Mouse (Mus musculus) megakaryocyte, adult 5-6 weeks (primary cell): Measurements from ENCODE around the gene Olfr92. TPM values are rescaled to one million over a fixed set of nuclear protein-coding genes. Genes with fewer than 3 reads are reported as not detected.

Experiments used
- ATAC-seq: 2 replicates; pipeline ENCODE4 v1.8.0; 2016; ENCODE audit warnings: mild to moderate bottlenecking, inconsistent platforms; ENCODE audit not compliant: poor library complexity, severe bottlenecking
- total RNA-seq, 2 experiments: library from RNA; stranded (forward) in 1 of 2; stranded (reverse) in 1 of 2; fragments of 153-499, 151-499 nt in 1 of 2; fragments of 221-1000, 200-1000 nt in 1 of 2; gene quantifications; 2 replicates each; pipeline versions ENCODE4 v1.2.3 to v1.2.4; 2015 to 2017

The Olfr92 gene
- total RNA-seq, 2 experiments from 2014 or later: not detected

DNA sequence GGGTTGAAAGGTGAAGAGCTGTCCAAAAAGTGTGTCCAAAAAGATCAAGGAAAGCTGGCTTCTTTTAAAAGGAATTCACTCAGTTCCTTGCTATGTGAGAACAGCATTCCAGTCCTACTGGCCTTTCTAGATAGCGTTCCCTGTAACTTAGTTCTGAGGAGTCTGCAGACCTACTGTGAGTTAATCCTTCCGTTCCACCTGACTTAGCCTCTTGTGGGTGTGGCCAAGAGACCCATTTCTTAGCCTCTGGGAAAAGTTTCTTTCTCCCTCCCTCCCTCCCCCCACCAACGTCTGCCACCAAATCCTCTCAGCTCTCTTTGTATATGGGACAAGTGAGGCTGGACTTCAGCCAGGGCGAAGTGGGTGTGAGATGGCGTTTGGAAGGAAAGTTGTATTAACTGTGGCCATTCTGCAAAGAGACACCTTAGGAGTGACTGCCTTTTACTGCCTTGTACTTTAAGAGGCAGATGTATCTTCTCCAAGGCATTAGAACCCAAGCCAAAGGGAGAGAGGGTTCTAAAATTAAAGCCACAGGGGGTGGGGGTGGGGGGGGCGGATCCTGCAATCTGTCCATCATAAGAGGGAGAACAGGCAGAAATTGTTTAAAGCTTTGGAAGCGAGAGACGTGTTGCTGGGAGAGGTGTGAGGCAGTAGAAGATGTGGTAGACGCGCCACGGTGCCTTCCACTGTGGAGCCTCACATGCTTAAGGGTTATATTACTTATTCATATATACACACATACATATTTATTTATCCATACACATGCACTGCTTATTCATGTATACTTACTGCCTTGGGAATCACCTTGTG lies 56.0 kb downstream of the Olfr92 start:
- ATAC-seq: no peak

DNA sequence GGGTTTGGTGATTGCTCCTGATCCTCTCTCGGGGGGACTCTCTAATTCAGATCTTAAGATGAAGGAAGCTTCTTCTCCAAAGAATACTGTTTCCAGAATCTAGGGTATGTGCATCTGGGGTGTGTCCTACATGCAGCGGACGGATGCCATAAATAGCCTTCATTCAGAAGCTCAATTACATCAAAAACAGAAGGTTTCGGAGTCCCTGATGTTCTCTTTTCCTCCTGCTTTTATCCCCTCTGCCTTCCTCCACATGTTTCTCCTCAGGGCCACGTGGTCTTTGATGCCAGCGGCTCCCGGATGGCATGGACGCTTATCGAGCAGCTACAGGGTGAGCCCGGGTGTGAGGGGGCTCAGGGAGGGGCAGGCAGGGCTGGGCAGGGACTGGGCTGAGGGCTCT lies 56.8 kb downstream of the Olfr92 start:
- no peak for ATAC-seq

DNA sequence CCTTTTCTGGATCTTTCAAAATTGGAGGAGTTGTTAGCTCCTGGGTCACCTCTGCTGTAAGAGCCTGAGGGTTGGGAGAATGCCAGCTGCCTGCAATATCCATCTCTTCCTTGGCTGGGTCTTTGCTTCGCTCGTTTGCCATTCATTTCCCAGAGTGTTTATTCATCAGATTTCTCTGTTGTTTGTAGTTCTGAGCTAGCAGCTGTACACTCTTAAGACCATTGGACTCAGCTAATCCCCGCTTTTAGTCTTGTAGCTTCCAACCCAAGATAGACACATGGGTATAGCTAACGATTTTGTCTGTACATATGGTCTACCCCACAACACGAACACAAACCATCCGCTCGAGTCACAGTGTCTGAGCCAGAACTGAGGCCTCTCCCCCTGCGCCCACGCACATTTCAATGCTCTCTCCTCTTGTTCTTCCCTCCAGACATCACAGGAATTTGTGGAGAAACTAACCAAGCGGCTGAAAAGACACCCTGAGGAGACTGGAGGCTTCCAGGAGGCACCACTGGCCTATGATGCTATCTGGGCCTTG lies 57.7 kb downstream of the Olfr92 start:
- no peak for ATAC-seq

DNA sequence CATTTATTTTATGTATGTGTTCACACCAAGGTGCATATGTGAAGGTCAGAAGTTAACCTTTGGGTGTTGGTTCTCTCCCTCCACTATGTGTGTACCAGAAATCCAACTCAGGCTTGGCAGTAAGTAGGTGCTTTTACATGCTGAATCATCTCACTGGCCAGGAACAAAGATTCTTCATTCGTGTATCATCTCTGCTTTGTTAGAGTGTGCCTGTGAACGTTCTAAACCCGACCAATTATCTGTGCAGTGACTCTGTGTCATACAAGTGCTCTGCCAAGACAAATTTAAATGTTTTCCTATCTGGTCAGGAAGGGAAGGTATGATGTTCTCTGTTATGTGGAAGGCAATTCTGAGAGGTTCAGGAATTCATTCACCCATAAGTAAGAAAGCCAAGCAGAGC lies 58.5 kb downstream of the Olfr92 start:
- no peak for ATAC-seq

Other genes with a start within 250 kb of the Olfr92 start
- not detected in 2 replicates for gene Trim40, start 230.0 kb downstream of the Olfr92 start, total RNA-seq (2015)
- not detected in 2 replicates for gene Trim40, start 230.0 kb downstream of the Olfr92 start, total RNA-seq (2017)
- not detected in 2 replicates for gene Trim31, start 222.0 kb downstream of the Olfr92 start, total RNA-seq (2015)
- gene Trim31, start 222.0 kb downstream of the Olfr92 start, total RNA-seq (2017): not detected in 2 replicates
- gene Rnf39, start 177.2 kb downstream of the Olfr92 start, total RNA-seq (2015): not detected in 2 replicates
- gene Rnf39, start 177.2 kb downstream of the Olfr92 start, total RNA-seq (2017): 0.20 TPM in 1 of 2 replicates, not detected in the other
- gene Ppp1r11, start 168.3 kb downstream of the Olfr92 start, total RNA-seq (2015): 61.1 and 68.5 TPM in 2 replicates
- gene Ppp1r11, start 168.3 kb downstream of the Olfr92 start, total RNA-seq (2017): 58.5 and 63.3 TPM in 2 replicates
- gene Znrd1, start 161.5 kb downstream of the Olfr92 start, total RNA-seq (2015): 85.1 and 90.6 TPM in 2 replicates
- 22.5 and 32.0 TPM in 2 replicates for gene Znrd1, start 161.5 kb downstream of the Olfr92 start, total RNA-seq (2017)
- gene Znrd1as, start 161.5 kb downstream of the Olfr92 start, total RNA-seq (2015): 2.2 and 4.3 TPM in 2 replicates
- 5.7 and 6.5 TPM in 2 replicates for gene Znrd1as, start 161.5 kb downstream of the Olfr92 start, total RNA-seq (2017)
- gene 2410137M14Rik, start 138.9 kb downstream of the Olfr92 start, total RNA-seq (2015): not detected in 2 replicates
- not detected in 2 replicates for gene 2410137M14Rik, start 138.9 kb downstream of the Olfr92 start, total RNA-seq (2017)
- 0.23 TPM in 1 of 2 replicates, not detected in the other for gene H2-M5, start 130.6 kb downstream of the Olfr92 start, total RNA-seq (2015)
- not detected in 2 replicates for gene H2-M5, start 130.6 kb downstream of the Olfr92 start, total RNA-seq (2017)
- not detected in 2 replicates for gene Zfp57, start 118.9 kb downstream of the Olfr92 start, total RNA-seq (2015)
- not detected in 2 replicates for gene Zfp57, start 118.9 kb downstream of the Olfr92 start, total RNA-seq (2017)
- gene Mog, start 96.7 kb downstream of the Olfr92 start, total RNA-seq (2015): not detected in 2 replicates
- gene Mog, start 96.7 kb downstream of the Olfr92 start, total RNA-seq (2017): not detected in 2 replicates
- gene Gabbr1, start 74.1 kb downstream of the Olfr92 start, total RNA-seq (2015): 12.4 and 14.2 TPM in 2 replicates
- 5.7 and 10.5 TPM in 2 replicates for gene Gabbr1, start 74.1 kb downstream of the Olfr92 start, total RNA-seq (2017)
- not detected in 2 replicates for gene Olfr90, start 31.6 kb downstream of the Olfr92 start, total RNA-seq (2015)
- not detected in 2 replicates for gene Olfr90, start 31.6 kb downstream of the Olfr92 start, total RNA-seq (2017)
- gene Olfr91, start 21.8 kb downstream of the Olfr92 start, total RNA-seq (2015): not detected in 2 replicates
- not detected in 2 replicates for gene Olfr91, start 21.8 kb downstream of the Olfr92 start, total RNA-seq (2017)
- not detected in 2 replicates for gene Olfr93, start 41.4 kb upstream of the Olfr92 start, total RNA-seq (2015)
- gene Olfr93, start 41.4 kb upstream of the Olfr92 start, total RNA-seq (2017): not detected in 2 replicates
- gene Ubd, start 73.8 kb upstream of the Olfr92 start, total RNA-seq (2015): not detected in 2 replicates
- gene Ubd, start 73.8 kb upstream of the Olfr92 start, total RNA-seq (2017): 0.40 TPM in 1 of 2 replicates, not detected in the other
- not detected in 2 replicates for gene Olfr94, start 80.9 kb upstream of the Olfr92 start, total RNA-seq (2015)
- gene Olfr94, start 80.9 kb upstream of the Olfr92 start, total RNA-seq (2017): not detected in 2 replicates
- gene Olfr95, start 93.0 kb upstream of the Olfr92 start, total RNA-seq (2015): not detected in 2 replicates
- gene Olfr95, start 93.0 kb upstream of the Olfr92 start, total RNA-seq (2017): 0.04 TPM in 1 of 2 replicates, not detected in the other
- not detected in 2 replicates for gene Olfr96, start 100.1 kb upstream of the Olfr92 start, total RNA-seq (2015)
- not detected in 2 replicates for gene Olfr96, start 100.1 kb upstream of the Olfr92 start, total RNA-seq (2017)
- gene Olfr97, start 117.2 kb upstream of the Olfr92 start, total RNA-seq (2015): not detected in 2 replicates
- gene Olfr97, start 117.2 kb upstream of the Olfr92 start, total RNA-seq (2017): not detected in 2 replicates
- gene Olfr98, start 143.7 kb upstream of the Olfr92 start, total RNA-seq (2015): not detected in 2 replicates
- gene Olfr98, start 143.7 kb upstream of the Olfr92 start, total RNA-seq (2017): not detected in 2 replicates
- 17.4 and 20.9 TPM in 2 replicates for gene H2-M3, start 150.1 kb upstream of the Olfr92 start, total RNA-seq (2015)
- gene H2-M3, start 150.1 kb upstream of the Olfr92 start, total RNA-seq (2017): 42.3 and 45.1 TPM in 2 replicates
- not detected in 2 replicates for gene Olfr99, start 163.4 kb upstream of the Olfr92 start, total RNA-seq (2015)
- gene Olfr99, start 163.4 kb upstream of the Olfr92 start, total RNA-seq (2017): not detected in 2 replicates
- gene Olfr101, start 184.2 kb upstream of the Olfr92 start, total RNA-seq (2015): not detected in 2 replicates
- gene Olfr101, start 184.2 kb upstream of the Olfr92 start, total RNA-seq (2017): not detected in 2 replicates
- gene Olfr102, start 197.0 kb upstream of the Olfr92 start, total RNA-seq (2015): not detected in 2 replicates
- not detected in 2 replicates for gene Olfr102, start 197.0 kb upstream of the Olfr92 start, total RNA-seq (2017)
- gene Olfr103, start 219.6 kb upstream of the Olfr92 start, total RNA-seq (2015): not detected in 2 replicates
- gene Olfr103, start 219.6 kb upstream of the Olfr92 start, total RNA-seq (2017): not detected in 2 replicates
- not detected in 2 replicates for gene Olfr104-ps, start 239.5 kb upstream of the Olfr92 start, total RNA-seq (2015)
- gene Olfr104-ps, start 239.5 kb upstream of the Olfr92 start, total RNA-seq (2017): not detected in 2 replicates